Mouse (Mus musculus) liver, embryonic 12.5 days (tissue): ENCODE data around the gene Chil1. TPM values are rescaled to one million over a fixed set of nuclear protein-coding genes. Genes with fewer than 3 reads are reported as not detected.

Experiments used
- ATAC-seq: fragments of 200-750 bp; cut with Nextera tagmentation; 2 replicates; pipeline ENCODE4 v1.8.0; 2017; ENCODE audit warnings: moderate number of reproducible peaks, mild to moderate bottlenecking, moderate library complexity
- H3K27ac ChIP-seq: fragments of 300-500 bp; sonication (generic); 2 replicates; pipeline ENCODE4 v1.5.1; 2016; ENCODE audit warnings: mild to moderate bottlenecking
- H3K27me3 ChIP-seq: fragments of 300-500 bp; sonication (generic); replicated peaks from 2 replicates; pipeline ENCODE4 v1.6.1; 2016; ENCODE audit warnings: mild to moderate bottlenecking, moderate library complexity
- H3K36me3 ChIP-seq: fragments of 300-500 bp; sonication (generic); 2 replicates; pipeline ENCODE4 v1.6.1; 2016; ENCODE audit warnings: mild to moderate bottlenecking, moderate library complexity
- H3K4me1 ChIP-seq: fragments of 300-500 bp; sonication (generic); 2 replicates; pipeline ENCODE4 v1.6.1; 2016
- H3K4me2 ChIP-seq: fragments of 300-500 bp; sonication (generic); 2 replicates; pipeline ENCODE4 v1.6.1; 2016; ENCODE audit warnings: mild to moderate bottlenecking, moderate library complexity
- H3K4me3 ChIP-seq: fragments of 300-500 bp; sonication (generic); 2 replicates; pipeline ENCODE4 v1.5.1; 2016; ENCODE audit warnings: mild to moderate bottlenecking, moderate library complexity
- H3K9ac ChIP-seq: fragments of 300-500 bp; sonication (generic); 2 replicates; pipeline ENCODE4 v1.6.1; 2016; ENCODE audit warnings: mild to moderate bottlenecking, moderate library complexity
- H3K9me3 ChIP-seq: fragments of 300-500 bp; sonication (generic); replicated peaks from 2 replicates; pipeline ENCODE4 v1.6.1; 2016; ENCODE audit warnings: mild to moderate bottlenecking, moderate library complexity
- WGBS: fragments of 180-500 bp; shearing (Covaris S2); methylation state at CpG from one replicate; pipeline ENCODE4 v1.1.7; 2016; ENCODE audit not compliant: insufficient replicate concordance; 5-methylcytosine and 5-hydroxymethylcytosine counted together
- polyA plus RNA-seq: library from polyadenylated mRNA; unstranded; fragments of >200 nt; fragmentation: Nextera tagmentation; extraction: Ambion mirVana; gene quantifications from 2 replicates; pipeline ENCODE4 v1.2.1, GENCODE M21; 2016

Chil1 gene
- polyA plus RNA-seq, 1 experiment from 2014 or later: 1.5 TPM

GRCm38 (mm10) chr1:134211631-134212030 is 29.7 kb downstream of the Chil1 start:
- peaks cover 35% of the 10 kb centered on the region for H3K4me1 ChIP-seq
- no peak overlapping the region for H3K4me3 ChIP-seq
- no peaks in the 10 kb centered on the region for H3K9me3 ChIP-seq
- H3K4me2 ChIP-seq: no peak overlapping the region
- no peak overlapping the region for H3K27ac ChIP-seq
- ATAC-seq: no peak
- H3K27me3 ChIP-seq: peaks cover 38% of the 10 kb centered on the region
- H3K36me3 ChIP-seq: no peaks in the 10 kb centered on the region
- WGBS: 31% methylated on average over 2 of the region's 2 CpGs
- H3K9ac ChIP-seq: no peak overlapping the region

- peaks cover 34% of the 10 kb centered on the region for H3K4me1 ChIP-seq
- no peaks in the 10 kb centered on the region for H3K9me3 ChIP-seq
- no peak overlapping the region for H3K4me3 ChIP-seq
- WGBS: 46% methylated on average over 6 of the region's 6 CpGs
- no peak for ATAC-seq
- H3K9ac ChIP-seq: no peak overlapping the region
- peaks cover 42% of the 10 kb centered on the region for H3K27me3 ChIP-seq
- H3K36me3 ChIP-seq: no peaks in the 10 kb centered on the region
- no peak overlapping the region for H3K27ac ChIP-seq
- H3K4me2 ChIP-seq: no peak overlapping the region; the same call in 1 of the 2 replicates
Observed at GRCm38 (mm10) chr1:134212351-134212750, 30.4 kb downstream of the Chil1 start.

- Histone ChIP-seq H3K4me1 (peaks cover 34% of the 10 kb centered on the region), H3K9me3 (no peaks in the 10 kb centered on the region), H3K36me3 (no peaks in the 10 kb centered on the region), H3K4me2 (peak overlapping the region; percentile 50), H3K27me3 (peaks cover 44% of the 10 kb centered on the region), H3K27ac (peak overlapping the region; percentile 36; the same call in 1 of the 2 replicates), H3K9ac (no peak overlapping the region), H3K4me3 (no peak overlapping the region)
- peak; percentile 79 for ATAC-seq
- WGBS: 29% methylated on average over 7 of the region's 7 CpGs
Observed at GRCm38 (mm10) chr1:134213405-134213804, 31.4 kb downstream of the Chil1 start.

GRCm38 (mm10) chr1:134215059-134215458 is 33.1 kb downstream of the Chil1 start:
- WGBS: 55% methylated on average over 7 of the region's 7 CpGs
- H3K36me3 ChIP-seq: no peaks in the 10 kb centered on the region
- ATAC-seq: no peak
- peaks cover 54% of the 10 kb centered on the region for H3K27me3 ChIP-seq
- H3K9ac ChIP-seq: no peak overlapping the region
- peaks cover 30% of the 10 kb centered on the region for H3K4me1 ChIP-seq
- H3K4me3 ChIP-seq: no peak overlapping the region
- H3K27ac ChIP-seq: no peak overlapping the region
- H3K4me2 ChIP-seq: no peak overlapping the region
- no peaks in the 10 kb centered on the region for H3K9me3 ChIP-seq

GRCm38 (mm10) chr1:134215751-134216628 is 34.0 kb downstream of the Chil1 start:
- Histone ChIP-seq H3K4me1 (peaks cover 28% of the 10 kb centered on the region), H3K27ac (no peak overlapping the region), H3K4me3 (no peak overlapping the region), H3K27me3 (peaks cover 52% of the 10 kb centered on the region), H3K9me3 (no peaks in the 10 kb centered on the region), H3K4me2 (no peak overlapping the region), H3K36me3 (no peaks in the 10 kb centered on the region), H3K9ac (no peak overlapping the region)
- ATAC-seq: no peak
- WGBS: 35% methylated on average over 11 of the region's 11 CpGs

GRCm38 (mm10) chr1:134216629-134216971 is 34.6 kb downstream of the Chil1 start:
- no peaks in the 10 kb centered on the region for H3K9me3 ChIP-seq
- H3K4me3 ChIP-seq: no peak overlapping the region
- no peak overlapping the region for H3K9ac ChIP-seq
- no peak overlapping the region for H3K4me2 ChIP-seq
- WGBS: 69% methylated on average over 2 of the region's 2 CpGs
- H3K36me3 ChIP-seq: no peaks in the 10 kb centered on the region
- no peak overlapping the region for H3K27ac ChIP-seq
- no peak for ATAC-seq
- peaks cover 32% of the 10 kb centered on the region for H3K4me1 ChIP-seq
- peaks cover 46% of the 10 kb centered on the region for H3K27me3 ChIP-seq

GRCm38 (mm10) chr1:134217028-134217481 is 35.1 kb downstream of the Chil1 start:
- ATAC-seq: no peak
- H3K27ac ChIP-seq: no peak overlapping the region
- WGBS: 52% methylated on average over 12 of the region's 12 CpGs

GRCm38 (mm10) chr1:134217942-134218341 is 36.0 kb downstream of the Chil1 start:
- Histone ChIP-seq H3K36me3 (no peaks in the 10 kb centered on the region), H3K27me3 (peaks cover 42% of the 10 kb centered on the region), H3K4me2 (no peak overlapping the region), H3K4me3 (no peak overlapping the region), H3K4me1 (peaks cover 33% of the 10 kb centered on the region), H3K9ac (no peak overlapping the region), H3K27ac (no peak overlapping the region), H3K9me3 (no peaks in the 10 kb centered on the region)
- no peak for ATAC-seq
- WGBS: 51% methylated on average over 3 of the region's 3 CpGs

More at GRCm38 (mm10) chr1:134217028-134217481, 35.1 kb downstream of the Chil1 start:
- H3K4me3 ChIP-seq: no peak overlapping the region
- peaks cover 42% of the 10 kb centered on the region for H3K27me3 ChIP-seq
- H3K4me1 ChIP-seq: peaks cover 34% of the 10 kb centered on the region
- no peaks in the 10 kb centered on the region for H3K36me3 ChIP-seq
- H3K9me3 ChIP-seq: no peaks in the 10 kb centered on the region
- no peak overlapping the region for H3K9ac ChIP-seq
- H3K4me2 ChIP-seq: no peak overlapping the region

GRCm38 (mm10) chr1:134219608-134220007 is 37.6 kb downstream of the Chil1 start:
- no peak overlapping the region for H3K9ac ChIP-seq
- H3K4me3 ChIP-seq: no peak overlapping the region
- H3K9me3 ChIP-seq: no peaks in the 10 kb centered on the region
- H3K36me3 ChIP-seq: no peaks in the 10 kb centered on the region
- H3K27ac ChIP-seq: no peak overlapping the region
- WGBS: 68% methylated on average over 5 of the region's 5 CpGs
- ATAC-seq: no peak
- no peak overlapping the region for H3K4me2 ChIP-seq
- H3K27me3 ChIP-seq: peaks cover 53% of the 10 kb centered on the region
- peaks cover 19% of the 10 kb centered on the region for H3K4me1 ChIP-seq

GRCm38 (mm10) chr1:134221172-134221571 is 39.2 kb downstream of the Chil1 start:
- Histone ChIP-seq H3K9me3 (no peaks in the 10 kb centered on the region), H3K27me3 (peaks cover 60% of the 10 kb centered on the region), H3K27ac (no peak overlapping the region), H3K4me3 (no peak overlapping the region), H3K4me1 (peaks cover 14% of the 10 kb centered on the region), H3K36me3 (no peaks in the 10 kb centered on the region), H3K9ac (no peak overlapping the region), H3K4me2 (no peak overlapping the region)
- no peak for ATAC-seq
- 63% methylated on average over 1 of the region's 1 CpGs for WGBS

GRCm38 (mm10) chr1:134222122-134223055 is 40.4 kb downstream of the Chil1 start:
- peaks cover 14% of the 10 kb centered on the region for H3K4me1 ChIP-seq
- 37% methylated on average over 8 of the region's 8 CpGs for WGBS
- no peak overlapping the region for H3K9ac ChIP-seq
- H3K9me3 ChIP-seq: no peaks in the 10 kb centered on the region
- H3K4me2 ChIP-seq: no peak overlapping the region
- H3K36me3 ChIP-seq: no peaks in the 10 kb centered on the region
- H3K27me3 ChIP-seq: peaks cover 59% of the 10 kb centered on the region
- H3K4me3 ChIP-seq: no peak overlapping the region
- ATAC-seq: peak; percentile 66
- H3K27ac ChIP-seq: no peak overlapping the region
